Mouse (Mus musculus) lung, adult 18-20 months (tissue): ENCODE measurements around the gene Dnajc5g.

Source experiments
- DNase-seq, 2 experiments: peaks; one replicate each; pipeline ENCODE4 v3.0.0; 2022; ENCODE audit warnings: mixed read lengths in 2 of 2

Dnajc5g gene

GRCm38 (mm10) chr5:31105814-31106335, at the start of gene Dnajc5g:
Gene Dnajc5g, plus strand, starts transcription at chr5:31106285.
- DNase-seq: no peak

DNA sequence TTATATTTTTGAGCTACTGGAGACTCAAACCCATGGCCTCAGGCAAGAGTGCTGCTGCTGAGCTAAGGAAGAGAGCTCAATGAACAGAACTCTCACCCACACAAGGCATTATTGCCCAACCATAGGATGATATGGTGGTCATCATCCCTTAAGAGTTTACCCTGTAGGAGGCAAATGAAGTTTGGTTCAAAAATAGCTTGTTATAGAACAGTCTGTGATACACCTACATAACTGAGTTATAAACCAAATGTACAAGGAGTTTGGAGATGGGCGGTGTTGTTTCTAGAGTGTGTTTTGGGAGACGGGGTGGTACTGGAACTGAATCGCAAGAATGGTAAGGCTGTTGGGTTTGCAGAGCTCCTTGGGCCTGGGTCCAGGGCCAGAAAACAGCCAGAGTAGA, 36.3 kb upstream of the Dnajc5g start:
- DNase-seq: no peak

DNA sequence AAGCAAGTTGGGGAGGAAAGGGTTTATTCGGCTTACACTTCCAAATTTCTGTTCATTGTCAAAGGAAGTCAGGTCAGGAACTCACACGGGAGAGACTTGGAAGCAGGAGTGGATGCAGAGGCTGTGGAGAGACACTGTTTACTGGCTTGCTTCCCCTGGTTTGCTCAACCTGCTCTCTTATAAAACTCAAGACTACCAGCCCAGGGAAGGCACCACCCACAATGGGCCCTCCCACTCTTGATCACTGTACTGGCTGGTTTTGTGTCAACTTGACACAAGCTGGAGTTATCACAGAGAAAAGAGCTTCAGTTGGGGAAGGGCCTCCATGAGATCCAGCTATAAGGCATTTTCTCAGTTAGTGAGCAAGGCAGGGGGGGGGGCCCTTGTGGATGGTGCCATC, 35.0 kb upstream of the Dnajc5g start:
- no peak for DNase-seq

DNA sequence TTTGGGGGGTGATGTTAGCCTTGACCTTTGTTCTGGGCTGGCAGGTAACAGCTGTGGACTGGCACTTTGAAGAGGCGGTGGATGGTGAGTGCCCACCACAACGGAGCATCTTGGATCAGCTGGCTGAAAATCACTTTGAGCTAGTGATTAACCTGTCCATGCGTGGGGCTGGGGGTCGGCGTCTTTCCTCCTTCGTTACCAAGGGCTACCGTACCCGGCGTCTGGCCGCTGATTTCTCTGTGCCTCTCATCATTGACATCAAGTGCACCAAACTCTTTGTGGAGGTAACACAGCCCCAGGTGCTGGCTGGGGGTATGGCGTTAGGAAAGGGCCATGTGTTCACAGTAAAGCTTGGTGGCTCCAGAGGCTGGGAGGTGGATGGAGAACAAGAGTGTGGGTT, 34.3 kb upstream of the Dnajc5g start:
- DNase-seq: no peak

- no peak for DNase-seq
These were observed 32.9 kb upstream of the Dnajc5g start for GRCm38 (mm10) chr5:31073176-31073575.

DNA sequence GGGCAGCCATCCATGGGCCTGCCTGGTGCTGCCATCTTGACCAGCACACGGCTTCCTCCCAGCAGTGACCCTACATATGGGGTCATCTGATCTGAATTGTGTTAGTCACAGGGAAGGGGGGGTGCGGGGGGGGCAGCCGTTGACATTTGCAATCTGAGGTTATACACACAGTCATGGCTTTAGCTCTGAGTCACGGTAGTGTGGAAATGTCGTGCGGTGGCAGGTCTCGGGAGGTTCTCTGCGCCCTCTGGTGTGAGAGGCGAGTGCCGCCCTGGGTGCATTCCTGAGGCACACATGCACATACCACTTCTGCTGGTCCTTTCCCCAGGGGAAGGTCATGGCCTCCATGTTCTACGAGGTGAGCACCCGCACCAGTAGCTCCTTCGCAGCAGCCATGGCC, 29.7 kb upstream of the Dnajc5g start:
- DNase-seq: no peak

DNA sequence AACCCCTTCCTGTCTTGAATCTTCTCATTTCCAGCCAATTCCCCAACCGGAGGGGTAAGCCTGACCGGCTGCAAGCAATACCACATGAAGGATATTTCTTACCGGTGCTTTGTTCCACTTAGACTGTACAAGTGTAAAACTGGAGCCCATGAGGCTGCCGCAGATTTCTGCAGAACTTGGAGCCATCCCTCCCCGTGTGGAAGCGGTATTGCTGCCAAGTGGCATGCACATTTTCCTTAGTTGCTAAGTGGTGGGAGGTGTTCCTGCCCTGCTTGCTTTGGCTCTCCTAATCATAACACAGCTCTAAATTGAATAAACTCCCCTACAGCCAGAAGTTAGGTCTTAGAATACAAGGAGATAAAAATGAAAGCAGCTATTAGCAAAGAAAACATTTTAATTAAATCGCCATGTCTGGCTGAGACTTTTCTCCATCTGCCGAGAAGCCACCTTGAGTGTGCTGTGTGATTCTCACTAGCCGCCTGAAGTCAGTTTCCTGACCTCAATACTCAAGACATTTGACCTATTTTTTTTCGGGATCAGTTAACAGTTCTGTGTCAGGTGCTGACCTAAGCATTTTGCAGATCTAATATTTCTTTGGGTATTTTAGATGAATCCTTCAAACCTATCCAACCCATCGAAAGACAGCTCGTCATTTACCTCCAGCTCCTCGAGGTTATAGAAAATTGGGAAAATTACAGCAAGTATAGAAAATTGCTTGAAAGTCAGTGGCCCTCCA, 25.9 kb upstream of the Dnajc5g start:
- DNase-seq: peak; percentile 26 to 39

GRCm38 (mm10) chr5:31080795-31081164, 25.3 kb upstream of the Dnajc5g start:
- no peak for DNase-seq

GRCm38 (mm10) chr5:31081386-31081785, 24.7 kb upstream of the Dnajc5g start:
- peak in 1 of 2 experiments; percentile 25 for DNase-seq

GRCm38 (mm10) chr5:31082355-31082754, 23.7 kb upstream of the Dnajc5g start:
- DNase-seq: peak; percentile 47 to 59

DNA sequence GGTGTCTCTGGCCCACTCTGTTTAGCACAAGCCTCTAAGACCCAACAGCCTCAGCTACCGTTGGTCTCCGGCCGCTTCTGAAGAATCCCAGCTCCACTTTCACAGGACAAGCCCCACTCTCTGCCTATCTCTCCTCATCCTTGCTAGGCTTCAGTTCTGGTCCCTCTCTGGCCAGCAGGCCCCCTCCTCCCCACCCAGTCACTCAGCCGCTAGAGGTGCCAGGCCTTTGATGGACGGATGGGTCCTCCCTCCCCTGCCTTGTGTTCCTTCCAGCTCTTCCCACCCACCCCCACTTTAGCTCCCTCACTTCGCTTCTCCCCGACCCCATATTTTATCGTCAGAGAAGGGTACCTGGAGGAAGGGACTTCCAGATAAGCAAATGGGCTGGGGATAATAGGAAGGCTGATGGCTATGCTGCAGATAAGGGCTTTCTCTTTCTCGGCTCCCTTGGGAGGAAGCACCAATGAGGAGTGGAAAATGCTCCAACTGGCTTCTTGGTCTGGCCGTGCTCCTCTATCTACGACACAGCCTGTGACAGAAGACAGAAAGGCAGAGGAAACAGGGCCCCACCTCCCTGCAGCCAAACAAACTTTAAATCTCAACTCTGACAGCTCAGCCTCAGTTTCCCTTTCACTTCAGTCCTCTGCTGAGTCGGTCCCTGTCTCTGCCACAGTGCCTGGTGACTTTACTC, 23.0 kb upstream of the Dnajc5g start:
- peak; percentile 25 to 30 for DNase-seq

DNA sequence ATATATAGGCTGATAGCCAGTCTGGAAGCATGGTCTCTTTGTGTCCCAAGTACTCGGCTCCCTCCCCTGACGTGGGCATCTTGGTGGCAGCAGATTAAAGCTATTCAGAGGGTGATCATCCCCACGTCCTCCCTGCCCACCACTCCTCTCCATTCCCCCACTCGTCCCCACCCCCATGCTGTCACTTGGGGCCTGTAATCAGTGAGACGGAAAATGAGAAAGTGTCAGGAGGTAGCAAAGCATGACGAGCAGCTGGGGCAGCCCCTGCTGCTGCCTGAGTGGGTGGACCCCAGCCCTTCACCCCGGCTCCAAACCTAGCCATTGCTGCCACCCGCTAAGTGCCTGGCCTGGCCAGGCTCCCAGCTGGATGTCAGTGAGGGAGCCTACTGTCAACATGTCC, 22.1 kb upstream of the Dnajc5g start:
- no peak for DNase-seq

GRCm38 (mm10) chr5:31086606-31087005, 19.5 kb upstream of the Dnajc5g start:
- DNase-seq: no peak

GRCm38 (mm10) chr5:31087131-31087530, 19.0 kb upstream of the Dnajc5g start:
- DNase-seq: no peak

DNA sequence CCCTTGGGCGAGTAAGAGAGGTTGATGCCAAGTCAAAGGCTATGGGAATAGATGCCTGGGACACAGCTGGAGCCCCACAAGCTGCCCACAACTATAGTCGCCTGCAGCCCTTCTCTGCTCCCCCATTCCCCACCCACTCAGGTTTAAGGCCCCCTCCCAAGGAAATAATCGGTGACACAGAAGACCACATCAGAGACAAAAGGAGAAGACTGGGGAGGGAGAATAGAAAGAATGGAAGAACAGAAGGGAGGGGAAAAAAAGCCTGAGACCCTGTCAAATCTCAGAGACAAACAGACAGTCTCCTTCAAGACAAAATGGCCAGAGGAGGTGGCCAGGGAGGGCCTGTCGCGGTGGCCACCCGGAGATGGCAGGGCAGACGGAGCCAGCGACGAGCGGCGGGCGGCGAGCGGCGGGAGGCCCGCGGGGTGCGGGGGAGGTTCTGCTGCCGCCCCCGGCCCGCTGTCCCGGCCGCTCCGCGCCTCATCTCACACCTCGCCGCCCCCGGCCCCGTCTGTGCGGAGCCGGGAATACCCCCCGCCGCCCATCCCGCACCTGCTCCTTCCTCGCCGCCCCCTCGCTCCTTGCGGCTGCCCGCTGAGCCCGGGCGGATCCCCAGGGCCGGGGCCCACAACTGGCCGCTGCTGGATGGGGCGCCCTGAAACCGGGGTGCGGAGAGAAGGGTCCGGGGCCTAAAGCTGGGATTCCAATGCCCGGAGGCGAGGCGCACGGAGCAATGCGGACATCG, 13.7 kb upstream of the Dnajc5g start:
- DNase-seq: no peak

- DNase-seq: peak; percentile 39 to 45
These were observed 12.7 kb upstream of the Dnajc5g start for GRCm38 (mm10) chr5:31093151-31094041.

DNA sequence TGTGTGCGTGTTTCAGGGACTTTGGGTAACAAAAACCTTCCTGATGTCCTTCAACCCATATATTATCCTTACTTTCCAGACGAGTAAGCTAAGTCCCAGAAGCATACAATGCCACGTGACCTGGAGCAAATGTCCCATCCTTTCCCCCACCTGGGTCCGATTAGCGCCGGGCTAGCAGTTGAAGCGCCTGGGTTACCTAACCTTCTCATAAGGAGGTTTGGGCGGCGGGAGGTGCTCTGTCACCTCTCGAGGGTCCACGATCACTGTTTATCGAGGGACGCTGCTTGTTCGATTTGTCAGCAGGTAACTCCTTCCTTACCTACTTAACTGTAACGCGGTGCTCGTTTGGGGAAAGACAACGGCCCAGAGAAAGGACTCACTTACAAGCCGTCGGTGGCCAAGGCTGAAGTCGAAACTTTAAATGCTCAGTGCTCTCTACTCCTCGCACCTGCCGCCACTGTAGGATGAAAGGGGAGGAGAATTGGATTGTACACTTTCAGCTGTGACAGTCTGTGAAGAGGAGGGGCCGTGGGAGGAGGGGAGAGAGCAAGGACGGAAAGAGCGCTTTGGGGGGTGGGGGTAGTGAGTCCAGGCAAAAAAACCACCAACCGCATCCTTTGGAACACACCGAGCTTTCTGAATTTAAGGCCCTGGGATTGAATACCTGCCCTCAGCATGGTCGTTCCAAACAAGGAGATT, 11.8 kb upstream of the Dnajc5g start:
- DNase-seq: no peak

- peak; percentile 74 to 80 for DNase-seq
These were observed 11.0 kb upstream of the Dnajc5g start for GRCm38 (mm10) chr5:31094799-31095691.

DNA sequence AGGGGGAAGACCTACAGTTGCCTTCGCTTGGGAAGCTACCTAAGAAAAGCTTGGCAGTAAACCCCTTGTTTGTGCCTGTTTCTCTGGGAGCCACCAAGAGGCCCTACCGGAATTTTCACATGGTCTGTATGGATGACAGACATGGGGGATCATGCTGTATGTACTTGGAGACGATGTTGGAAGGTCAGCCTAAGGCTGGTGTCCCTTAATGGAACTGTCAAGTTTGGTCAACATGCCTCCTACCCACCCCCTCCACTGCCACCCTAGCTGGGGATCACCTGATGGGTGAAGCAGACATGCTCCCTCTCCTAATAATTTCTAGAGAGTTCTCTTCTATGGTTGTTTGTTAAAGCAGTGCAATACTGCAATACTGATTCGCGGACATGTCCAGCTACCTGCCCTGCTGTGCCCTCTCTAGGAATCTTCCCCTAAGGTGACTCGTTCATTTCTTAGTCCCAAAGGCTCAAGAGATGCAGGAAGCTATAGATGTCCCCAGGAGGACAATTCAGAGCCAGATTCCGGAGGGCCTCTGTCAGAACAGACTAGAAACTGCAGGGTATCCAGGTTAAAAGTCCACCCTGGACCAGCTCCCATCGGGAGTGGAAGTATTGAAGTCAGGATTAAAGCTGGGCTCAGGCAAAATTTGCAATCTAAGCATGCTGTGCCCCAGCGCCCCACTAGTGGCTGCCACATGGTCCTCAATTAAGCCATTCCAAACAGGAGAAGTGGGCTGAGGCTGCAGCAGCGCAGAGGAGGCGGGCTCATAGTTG, 10.2 kb upstream of the Dnajc5g start:
- no peak for DNase-seq

GRCm38 (mm10) chr5:31108000-31108490, 2.0 kb downstream of the Dnajc5g start, which contains the start of gene Slc30a3:
Gene Slc30a3, minus strand, starts transcription at chr5:31108237.
- DNase-seq: no peak
